Mouse (Mus musculus) heart, embryonic 14.5 days (tissue): ENCODE measurements at regions not wholly inside any gene's neighbourhood (a gene's known extent, or its start where the extent isn't known, plus 50 kb on each side); places are given as distances from the start of the nearest gene placed in this dataset.

Experiments used
- ATAC-seq: fragments of 200-750 bp; cut with Nextera tagmentation; 2 replicates; pipeline ENCODE4 v1.8.0; 2017; ENCODE audit warnings: low read depth, moderate TSS enrichment; ENCODE audit not compliant: insufficient number of reproducible peaks, insufficient read depth, low FRiP score
- H3K27ac ChIP-seq, 2 experiments: fragments of 200-500 bp in 1 of 2; fragments of 300-500 bp in 1 of 2; sonication (generic) in 1 of 2; replicated peaks in 1 of 2; 2 replicates each; pipeline ENCODE4 v1.5.1; 2012 to 2014; ENCODE audit warnings: low read depth in 2 of 2, low read length in 2 of 2, control low read depth in 1 of 2, mild to moderate bottlenecking in 1 of 2, mixed read lengths in 1 of 2; ENCODE audit not compliant: control insufficient read depth in 1 of 2, insufficient read depth in 1 of 2
- H3K27me3 ChIP-seq: fragments of 300-500 bp; sonication (generic); 2 replicates; pipeline ENCODE4 v1.6.1; 2014; ENCODE audit warnings: mild to moderate bottlenecking, low read length, control low read depth; ENCODE audit not compliant: control insufficient read depth, insufficient read depth
- H3K36me3 ChIP-seq: fragments of 300-500 bp; sonication (generic); 2 replicates; pipeline ENCODE4 v1.6.1; 2014; ENCODE audit warnings: mild to moderate bottlenecking, control low read depth, low read length, mixed read lengths; ENCODE audit not compliant: control insufficient read depth, insufficient read depth
- H3K4me1 ChIP-seq, 2 experiments: fragments of 200-500 bp in 1 of 2; fragments of 300-500 bp in 1 of 2; sonication (generic) in 1 of 2; 2 replicates each; pipeline ENCODE4 v1.6.1; 2012 to 2014; ENCODE audit warnings: low read length in 2 of 2, control low read depth in 1 of 2, mixed read lengths in 1 of 2; ENCODE audit not compliant: control insufficient read depth in 2 of 2, insufficient read depth in 2 of 2
- H3K4me2 ChIP-seq: fragments of 300-500 bp; sonication (generic); 2 replicates; pipeline ENCODE4 v1.6.1; 2014; ENCODE audit warnings: mild to moderate bottlenecking, low read length
- H3K4me3 ChIP-seq, 2 experiments: fragments of 200-500 bp in 1 of 2; fragments of 300-500 bp in 1 of 2; sonication (generic) in 1 of 2; 2 replicates each; pipeline ENCODE4 v1.5.1; 2012 to 2014; ENCODE audit warnings: low read length in 2 of 2, mild to moderate bottlenecking in 2 of 2, control low read depth in 1 of 2, low read depth in 1 of 2, moderate library complexity in 1 of 2; ENCODE audit not compliant: control insufficient read depth in 1 of 2, insufficient read depth in 1 of 2
- H3K9ac ChIP-seq: fragments of 300-500 bp; sonication (generic); 2 replicates; pipeline ENCODE4 v1.6.1; 2014; ENCODE audit warnings: mild to moderate bottlenecking, low read length
- H3K9me3 ChIP-seq: fragments of 300-500 bp; sonication (generic); 2 replicates; pipeline ENCODE4 v1.6.1; 2016; ENCODE audit warnings: low read length, control low read depth; ENCODE audit not compliant: control insufficient read depth
- WGBS: fragments of 180-500 bp; shearing (Covaris S2); extraction: QIAGEN DNeasy Blood & Tissue Kit; methylation state at CpG from one replicate; pipeline ENCODE4 v1.1.7; 2014; 5-methylcytosine and 5-hydroxymethylcytosine counted together

GRCm38 (mm10) chr16:90599329-90599870, 127.8 kb downstream of the Mis18a start:
- Histone ChIP-seq H3K36me3 (no peaks in the 10 kb centered on the region), H3K4me1 (no peaks in the 10 kb centered on the region), H3K4me3 (no peak overlapping the region), H3K27ac (no peak overlapping the region), H3K9me3 (peaks cover 10% of the 10 kb centered on the region), H3K4me2 (no peak overlapping the region), H3K27me3 (no peaks in the 10 kb centered on the region), H3K9ac (no peak overlapping the region)
- 61% methylated on average over 7 of the region's 7 CpGs for WGBS
- no peak for ATAC-seq

GRCm38 (mm10) chr16:90598727-90599126, 128.5 kb downstream of the Mis18a start:
- Histone ChIP-seq H3K9ac (no peak overlapping the region), H3K27me3 (no peaks in the 10 kb centered on the region), H3K4me3 (no peak overlapping the region), H3K27ac (no peak overlapping the region), H3K9me3 (peaks cover 10% of the 10 kb centered on the region), H3K36me3 (no peaks in the 10 kb centered on the region), H3K4me1 (no peaks in the 10 kb centered on the region), H3K4me2 (no peak overlapping the region)
- ATAC-seq: no peak
- WGBS: 78% methylated on average over 7 of the region's 7 CpGs

DNA sequence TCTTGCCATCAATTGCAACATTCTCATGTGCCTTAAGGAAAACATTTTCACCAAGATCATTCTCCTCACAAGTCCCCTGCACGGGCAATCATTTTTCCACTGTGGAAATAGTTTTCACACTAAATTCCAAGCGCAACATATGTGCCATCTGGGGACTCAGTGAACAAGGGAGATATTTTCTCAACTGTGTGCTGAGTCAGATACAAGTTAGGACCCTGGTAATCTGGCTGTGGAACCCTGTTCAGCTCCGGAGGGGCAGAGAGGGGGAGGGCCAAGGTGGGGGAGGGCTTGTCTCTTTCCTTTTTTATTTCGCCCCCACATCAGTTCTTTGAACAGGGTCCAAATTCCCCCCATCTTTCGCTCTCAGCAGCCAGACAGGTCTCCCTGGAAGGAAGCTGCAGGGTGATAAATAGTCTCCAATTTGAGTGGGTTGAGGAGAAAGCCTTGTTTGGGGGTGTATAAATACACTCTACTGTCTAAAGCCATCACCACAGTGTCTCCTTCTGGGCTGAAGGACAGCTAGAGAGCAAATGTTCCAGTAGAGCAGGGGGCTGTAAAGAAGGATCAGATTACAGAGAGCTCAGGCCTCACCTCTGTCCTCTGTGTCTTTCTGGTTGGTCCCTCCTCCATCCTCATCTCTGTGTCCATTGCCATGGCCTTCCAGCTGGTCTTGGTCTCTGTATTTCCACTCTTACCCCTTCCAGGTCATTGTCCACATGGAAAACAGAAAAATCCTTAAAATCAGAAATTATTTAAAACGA, 134.3 kb downstream of the Mis18a start:
- Histone ChIP-seq H3K27me3 (no peaks in the 10 kb centered on the region), H3K9me3 (0 out of 2 replicates have a peak, but pooled peaks cover 7% of the 10 kb centered on the region), H3K36me3 (no peaks in the 10 kb centered on the region), H3K4me1 (no peaks in the 10 kb centered on the region), H3K4me2 (no peak overlapping the region), H3K4me3 (no peak overlapping the region), H3K27ac (no peak overlapping the region), H3K9ac (no peak overlapping the region)
- 71% methylated on average over 6 of the region's 6 CpGs for WGBS
- no peak for ATAC-seq

DNA sequence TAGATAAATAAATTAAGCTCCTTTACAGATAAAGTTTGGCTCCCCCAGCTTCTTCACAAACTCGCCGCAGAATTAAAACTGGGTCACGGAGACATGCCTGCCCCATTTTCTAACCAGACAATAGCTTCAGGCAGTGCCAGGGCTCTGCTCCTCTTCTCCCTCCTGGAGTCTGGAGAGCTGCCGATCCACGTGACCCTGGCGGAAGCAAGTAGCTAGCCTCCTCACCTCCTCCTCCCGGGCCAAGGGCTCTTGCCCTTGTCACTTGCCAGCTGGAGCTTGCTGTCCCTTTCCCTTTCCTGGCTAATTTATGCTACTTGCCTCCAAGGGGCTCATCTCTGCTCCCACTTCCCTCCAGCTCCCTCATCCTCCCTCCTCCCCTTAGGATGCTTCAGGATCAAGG, 142.0 kb downstream of the Mis18a start:
- peaks cover 4 to 5% of the 10 kb centered on the region in 2 experiments; a peak in 3 of 4 replicates for H3K4me1 ChIP-seq
- 68% methylated on average over 7 of the region's 7 CpGs for WGBS
- H3K4me3 ChIP-seq: no peak overlapping the region
- no peaks in the 10 kb centered on the region for H3K36me3 ChIP-seq
- H3K9ac ChIP-seq: no peak overlapping the region
- no peak overlapping the region for H3K27ac ChIP-seq
- H3K9me3 ChIP-seq: 0 out of 2 replicates have a peak, but pooled peaks cover 11% of the 10 kb centered on the region
- H3K27me3 ChIP-seq: no peaks in the 10 kb centered on the region
- ATAC-seq: no peak
- no peak overlapping the region for H3K4me2 ChIP-seq

- H3K9ac ChIP-seq: no peak overlapping the region
- H3K4me1 ChIP-seq: peaks cover 4 to 5% of the 10 kb centered on the region in 2 experiments; a peak in 3 of 4 replicates
- no peaks in the 10 kb centered on the region for H3K9me3 ChIP-seq
- H3K4me3 ChIP-seq: no peak overlapping the region
- no peaks in the 10 kb centered on the region for H3K27me3 ChIP-seq
- H3K27ac ChIP-seq: no peak overlapping the region
- H3K4me2 ChIP-seq: no peak overlapping the region
- no peaks in the 10 kb centered on the region for H3K36me3 ChIP-seq
- WGBS: 23% methylated on average over 8 of the region's 8 CpGs
- ATAC-seq: no peak
Measured at GRCm38 (mm10) chr16:90580411-90580810, 146.8 kb downstream of the Mis18a start.

GRCm38 (mm10) chr16:90571107-90571506, 156.1 kb downstream of the Mis18a start:
- ATAC-seq: no peak
- Histone ChIP-seq H3K9ac (no peak overlapping the region), H3K4me3 (no peak overlapping the region), H3K36me3 (no peaks in the 10 kb centered on the region), H3K4me2 (no peak overlapping the region), H3K27me3 (no peaks in the 10 kb centered on the region), H3K27ac (no peak overlapping the region), H3K9me3 (no peaks in the 10 kb centered on the region), H3K4me1 (no peaks in the 10 kb centered on the region)

DNA sequence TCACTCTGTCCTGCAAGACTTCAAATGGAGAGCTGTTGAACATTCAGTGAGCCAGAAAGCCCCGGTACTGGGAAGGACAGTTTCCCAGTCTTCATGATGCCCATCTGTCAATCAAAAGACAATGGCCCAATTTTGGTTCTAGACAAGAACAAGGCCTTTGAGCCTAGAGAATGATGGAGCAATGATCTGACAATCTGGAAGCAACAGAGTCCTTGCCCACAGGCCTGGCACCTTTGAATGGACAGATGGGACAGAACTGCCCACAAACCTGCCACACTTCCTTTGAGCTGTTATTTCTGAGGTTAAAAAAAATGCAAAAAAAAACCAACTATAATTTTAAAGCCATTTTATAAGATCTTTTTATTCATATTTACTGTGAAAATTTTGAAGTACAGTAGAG, 157.4 kb downstream of the Mis18a start:
- H3K27me3 ChIP-seq: no peaks in the 10 kb centered on the region
- H3K4me2 ChIP-seq: no peak overlapping the region
- no peak overlapping the region for H3K27ac ChIP-seq
- H3K4me1 ChIP-seq: no peaks in the 10 kb centered on the region
- no peak overlapping the region for H3K9ac ChIP-seq
- WGBS: 85% methylated on average over 1 of the region's 1 CpGs
- no peak for ATAC-seq
- no peaks in the 10 kb centered on the region for H3K9me3 ChIP-seq
- H3K4me3 ChIP-seq: no peak overlapping the region
- H3K36me3 ChIP-seq: no peaks in the 10 kb centered on the region

GRCm38 (mm10) chr16:90565182-90565581, 162.0 kb downstream of the Mis18a start:
- ATAC-seq: no peak
- no peaks in the 10 kb centered on the region for H3K27me3 ChIP-seq
- WGBS: 65% methylated on average over 2 of the region's 2 CpGs

More at GRCm38 (mm10) chr16:90565182-90565581, 162.0 kb downstream of the Mis18a start:
- H3K9ac ChIP-seq: no peak overlapping the region
- H3K9me3 ChIP-seq: no peaks in the 10 kb centered on the region
- no peak overlapping the region for H3K4me3 ChIP-seq
- no peaks in the 10 kb centered on the region; a peak in 1 of 4 replicates for H3K4me1 ChIP-seq
- H3K27ac ChIP-seq: no peak overlapping the region
- H3K4me2 ChIP-seq: no peak overlapping the region
- no peaks in the 10 kb centered on the region for H3K36me3 ChIP-seq
